Mouse (Mus musculus) CH12.LX (cell line): ENCODE results near the gene Gm43518.

Experiments
- CTCF ChIP-seq, 2 experiments: IDR thresholded peaks in 1 of 2; conservative IDR thresholded peaks in 1 of 2; 2 replicates each; pipeline ENCODE4 v1.5.1; 2011 to 2012; ENCODE audit warnings: low read depth in 2 of 2, low read length in 2 of 2, improper control_type of control experiment in 1 of 2, inconsistent platforms in 1 of 2, mild to moderate bottlenecking in 1 of 2, moderate library complexity in 1 of 2
- EP300 ChIP-seq: IDR thresholded peaks from 2 replicates; pipeline ENCODE4 v1.6.1; 2011; ENCODE audit warnings: low read length, improper control_type of control experiment
- JUND ChIP-seq: conservative IDR thresholded peaks from 2 replicates; pipeline ENCODE4 v1.6.1; 2011; ENCODE audit warnings: low read depth, low read length, improper control_type of control experiment
- MEF2A ChIP-seq: IDR thresholded peaks from 2 replicates; pipeline ENCODE4 v1.6.1; 2014; ENCODE audit warnings: low read depth, mild to moderate bottlenecking, inconsistent platforms, low read length, improper control_type of control experiment, borderline replicate concordance
- POLR2A ChIP-seq: IDR thresholded peaks from 2 replicates; pipeline ENCODE4 v1.6.1; 2011; ENCODE audit warnings: low read depth, mild to moderate bottlenecking, improper control_type of control experiment, low read length
- SMC3 ChIP-seq: IDR thresholded peaks from 2 replicates; pipeline ENCODE4 v1.6.1; 2011; ENCODE audit warnings: low read depth, low read length, improper control_type of control experiment
- TBP ChIP-seq: conservative IDR thresholded peaks from 2 replicates; pipeline ENCODE4 v1.6.1; 2011; ENCODE audit warnings: low read depth, low read length, improper control_type of control experiment
- ZC3H11A ChIP-seq: IDR thresholded peaks from 2 replicates; pipeline ENCODE4 v1.6.1; 2012; ENCODE audit warnings: low read depth, mild to moderate bottlenecking, inconsistent platforms, low read length, improper control_type of control experiment

GRCm38 (mm10) chr5:123890312-123890711 is 36.9 kb upstream of the Gm43518 start:
- TF ChIP-seq MEF2A (no peak), CTCF (conservative IDR thresholded peaks at IDR 0.05 in 1 of 2, IDR thresholded peaks at IDR 0.05 in 1 of 2; ENCODE audit: low read depth in 2 of 2, low read length in 2 of 2) (no peak), POLR2A (no peak), JUND (no peak), EP300 (no peak), SMC3 (no peak), ZC3H11A (no peak), TBP (0 out of 2 replicates have a peak, but pooled peaks have one; percentile 67)
